Mouse (Mus musculus): ENCODE results near the gene Prpsap2. TPM values are rescaled to one million over a fixed set of nuclear protein-coding genes. Genes with fewer than 3 reads are reported as not detected.
A peak's percentile ranks its signal among the peaks of the same experiment; 100 is the strongest.

The Prpsap2 gene
- polyA plus RNA-seq, 1 experiment from 2014 or later: 17.0 TPM

GRCm38 (mm10) chr11:61715130-61715529 lies 46.8 kb downstream of the Prpsap2 start:
- ATAC-seq (ENCODE audit: extremely low read depth, insufficient number of reproducible peaks, low FRiP score, low TSS enrichment): no peak
- WGBS: 51% methylated on average over 6 of the region's 6 CpGs
- Histone ChIP-seq H3K4me3 (no peak overlapping the region), H3K9me3 (no peaks in the 10 kb centered on the region), H3K9ac (no peak overlapping the region), H3K27ac (replicated peaks) (no peak overlapping the region), H3K4me2 (no peak overlapping the region), H3K27me3 (replicated peaks) (no peaks in the 10 kb centered on the region), H3K36me3 (no peaks in the 10 kb centered on the region), H3K4me1 (peaks cover 4% of the 10 kb centered on the region; the same call in 1 of the 2 replicates)

- Histone ChIP-seq H3K9ac (0 out of 2 replicates have a peak overlapping the region, but pooled peaks have one; percentile 14), H3K27me3 (replicated peaks) (no peaks in the 10 kb centered on the region), H3K4me2 (no peak overlapping the region), H3K36me3 (no peaks in the 10 kb centered on the region), H3K27ac (replicated peaks) (no peak overlapping the region), H3K9me3 (no peaks in the 10 kb centered on the region), H3K4me3 (no peak overlapping the region), H3K4me1 (peaks cover 4% of the 10 kb centered on the region; the same call in 1 of the 2 replicates)
- no peak; the same call in 1 of the 2 replicates for ATAC-seq (ENCODE audit: extremely low read depth, insufficient number of reproducible peaks, low FRiP score, low TSS enrichment)
- 33% methylated on average over 11 of the region's 11 CpGs for WGBS
These were observed 47.4 kb downstream of the Prpsap2 start for GRCm38 (mm10) chr11:61714346-61715117.

DNA sequence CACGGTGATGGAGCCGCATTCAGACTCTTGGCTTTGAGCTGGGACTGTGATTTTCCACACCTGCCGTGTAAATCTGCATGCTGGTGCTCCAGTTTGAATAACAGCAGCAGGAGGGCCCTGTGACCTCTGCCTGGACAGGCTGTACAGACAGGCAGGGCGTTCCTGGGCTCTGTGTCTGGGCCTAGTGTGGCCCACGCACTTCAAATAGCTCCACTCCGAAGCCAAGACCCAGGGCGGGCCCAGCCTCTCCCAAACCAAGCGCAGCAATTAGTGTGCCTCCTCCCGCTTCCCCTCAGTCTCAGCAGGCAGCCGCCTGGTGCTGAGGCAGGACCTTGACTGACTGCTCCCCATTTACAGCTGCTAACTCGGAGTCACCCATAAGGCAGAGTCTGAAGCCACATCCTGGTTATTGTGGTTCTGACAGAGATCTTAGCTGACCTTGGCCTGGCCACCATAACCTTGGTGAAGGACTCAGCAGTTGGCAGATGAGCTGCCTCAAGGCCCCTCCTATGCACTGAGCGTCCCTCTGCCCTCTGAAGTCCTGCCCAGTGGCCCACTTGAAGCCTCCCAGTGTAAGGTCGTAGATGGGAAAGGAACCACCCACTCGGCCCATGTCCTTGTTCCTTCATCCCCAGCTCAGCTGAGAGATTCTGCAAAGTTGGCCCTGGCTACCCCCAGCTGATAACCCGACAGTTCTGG lies 48.6 kb downstream of the Prpsap2 start:
- Histone ChIP-seq H3K27me3 (replicated peaks) (no peaks in the 10 kb centered on the region), H3K9me3 (no peaks in the 10 kb centered on the region), H3K9ac (no peak overlapping the region), H3K27ac (replicated peaks) (no peak overlapping the region), H3K4me3 (no peak overlapping the region), H3K36me3 (no peaks in the 10 kb centered on the region), H3K4me1 (peaks cover 4% of the 10 kb centered on the region; the same call in 1 of the 2 replicates), H3K4me2 (no peak overlapping the region)
- ATAC-seq (ENCODE audit: extremely low read depth, insufficient number of reproducible peaks, low FRiP score, low TSS enrichment): no peak
- 60% methylated on average over 15 of the region's 15 CpGs for WGBS

DNA sequence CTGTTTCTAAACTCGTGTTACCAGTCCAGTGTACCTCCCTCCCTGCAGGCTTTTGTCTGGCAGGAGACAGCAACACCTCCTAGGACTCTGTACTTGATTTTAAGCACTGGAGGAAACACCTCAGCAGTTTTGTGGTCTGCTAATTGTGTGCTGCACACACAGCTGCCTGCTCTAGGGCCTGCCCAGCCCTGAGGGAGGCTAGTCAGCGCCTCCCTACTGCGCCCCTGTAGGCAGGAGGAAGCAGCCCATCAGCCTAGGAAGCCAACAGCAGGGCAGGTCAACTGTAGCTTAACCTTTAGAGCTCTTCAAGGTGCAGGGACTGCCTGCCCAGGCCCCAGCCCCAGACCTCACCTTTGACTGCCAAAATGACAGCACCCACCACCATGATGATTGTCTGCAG lies 53.0 kb downstream of the Prpsap2 start:
- no peaks in the 10 kb centered on the region for H3K27me3 ChIP-seq (replicated peaks)
- H3K9ac ChIP-seq: no peak overlapping the region
- no peak for ATAC-seq (ENCODE audit: extremely low read depth, insufficient number of reproducible peaks, low FRiP score, low TSS enrichment)
- H3K27ac ChIP-seq (replicated peaks): no peak overlapping the region
- no peaks in the 10 kb centered on the region for H3K36me3 ChIP-seq
- 59% methylated on average over 3 of the region's 3 CpGs for WGBS
- no peaks in the 10 kb centered on the region for H3K9me3 ChIP-seq
- H3K4me2 ChIP-seq: no peak overlapping the region
- H3K4me1 ChIP-seq: no peaks in the 10 kb centered on the region
- no peak overlapping the region for H3K4me3 ChIP-seq

DNA sequence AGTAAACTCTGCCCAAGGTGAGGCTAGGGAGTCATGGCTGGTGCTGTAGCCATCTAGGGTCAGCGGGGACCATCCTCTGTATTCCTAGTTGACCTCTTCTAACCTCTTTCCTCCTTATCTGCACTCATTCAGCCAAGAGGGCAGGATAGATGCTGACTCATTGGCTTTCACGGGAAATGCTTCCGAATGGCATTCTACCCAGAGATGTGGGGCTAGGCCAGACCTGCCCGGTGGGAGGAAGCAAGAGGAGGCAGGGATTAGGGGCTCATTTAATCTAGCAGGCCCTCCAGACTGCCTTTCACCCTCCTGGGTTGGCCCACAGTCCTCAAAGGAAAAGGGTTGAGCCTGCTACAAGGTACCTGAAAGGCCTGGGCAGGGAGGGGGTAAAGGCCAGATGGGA lies 55.7 kb downstream of the Prpsap2 start:
- H3K27me3 ChIP-seq (replicated peaks): no peaks in the 10 kb centered on the region
- no peak overlapping the region for H3K4me3 ChIP-seq
- H3K36me3 ChIP-seq: no peaks in the 10 kb centered on the region
- no peaks in the 10 kb centered on the region for H3K4me1 ChIP-seq
- H3K27ac ChIP-seq (replicated peaks): no peak overlapping the region
- ATAC-seq (ENCODE audit: extremely low read depth, insufficient number of reproducible peaks, low FRiP score, low TSS enrichment): no peak
- WGBS: 19% methylated on average over 4 of the region's 4 CpGs
- no peak overlapping the region for H3K4me2 ChIP-seq
- H3K9me3 ChIP-seq: no peaks in the 10 kb centered on the region
- H3K9ac ChIP-seq: no peak overlapping the region

GRCm38 (mm10) chr11:61705581-61705980 lies 56.3 kb downstream of the Prpsap2 start:
- 87% methylated on average over 2 of the region's 2 CpGs for WGBS
- no peak overlapping the region for H3K9ac ChIP-seq
- no peak overlapping the region for H3K4me2 ChIP-seq
- no peaks in the 10 kb centered on the region for H3K4me1 ChIP-seq
- no peak overlapping the region for H3K4me3 ChIP-seq
- no peak overlapping the region for H3K27ac ChIP-seq (replicated peaks)
- H3K27me3 ChIP-seq (replicated peaks): no peaks in the 10 kb centered on the region
- no peak for ATAC-seq (ENCODE audit: extremely low read depth, insufficient number of reproducible peaks, low FRiP score, low TSS enrichment)
- no peaks in the 10 kb centered on the region for H3K9me3 ChIP-seq
- no peaks in the 10 kb centered on the region for H3K36me3 ChIP-seq

- Histone ChIP-seq H3K9me3 (no peaks in the 10 kb centered on the region), H3K9ac (no peak overlapping the region), H3K4me1 (no peaks in the 10 kb centered on the region), H3K36me3 (no peaks in the 10 kb centered on the region), H3K27me3 (replicated peaks) (no peaks in the 10 kb centered on the region), H3K4me2 (no peak overlapping the region), H3K27ac (replicated peaks) (no peak overlapping the region), H3K4me3 (no peak overlapping the region)
- ATAC-seq (ENCODE audit: extremely low read depth, insufficient number of reproducible peaks, low FRiP score, low TSS enrichment): no peak
- 91% methylated on average over 5 of the region's 5 CpGs for WGBS
These were observed 59.4 kb downstream of the Prpsap2 start for GRCm38 (mm10) chr11:61702494-61702893.

DNA sequence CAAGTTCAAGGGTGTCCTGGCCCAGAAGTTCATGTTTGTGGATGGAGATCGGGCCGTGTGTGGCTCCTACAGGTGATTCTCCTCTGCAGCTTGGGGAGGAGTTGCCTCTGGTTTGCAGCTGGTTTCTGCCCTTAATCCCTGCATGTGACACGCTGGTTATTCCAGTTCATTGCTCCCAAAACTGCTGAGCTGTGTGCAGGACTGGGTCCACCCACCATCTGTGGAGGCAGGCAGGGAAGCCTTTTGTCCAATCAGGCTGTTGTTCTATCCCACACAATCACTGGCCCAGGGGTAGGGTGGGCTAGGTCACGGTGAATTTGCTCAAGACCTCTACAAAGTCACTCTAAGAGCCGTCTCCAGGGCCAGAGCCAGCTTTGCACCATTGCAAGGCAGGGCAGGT lies 60.2 kb downstream of the Prpsap2 start:
- Histone ChIP-seq H3K4me3 (no peak overlapping the region), H3K4me2 (no peak overlapping the region), H3K9ac (no peak overlapping the region), H3K9me3 (no peaks in the 10 kb centered on the region), H3K27ac (replicated peaks) (no peak overlapping the region), H3K4me1 (no peaks in the 10 kb centered on the region), H3K36me3 (no peaks in the 10 kb centered on the region), H3K27me3 (replicated peaks) (no peaks in the 10 kb centered on the region)
- WGBS: 84% methylated on average over 5 of the region's 5 CpGs
- no peak for ATAC-seq (ENCODE audit: extremely low read depth, insufficient number of reproducible peaks, low FRiP score, low TSS enrichment)

- Histone ChIP-seq H3K36me3 (no peaks in the 10 kb centered on the region), H3K9me3 (no peaks in the 10 kb centered on the region), H3K4me1 (no peaks in the 10 kb centered on the region), H3K4me3 (no peak overlapping the region), H3K27me3 (replicated peaks) (no peaks in the 10 kb centered on the region), H3K4me2 (no peak overlapping the region), H3K9ac (0 out of 2 replicates have a peak overlapping the region, but pooled peaks have one; percentile 2), H3K27ac (replicated peaks) (no peak overlapping the region)
- ATAC-seq (ENCODE audit: extremely low read depth, insufficient number of reproducible peaks, low FRiP score, low TSS enrichment): no peak
- WGBS: 60% methylated on average over 4 of the region's 4 CpGs
These were observed 62.0 kb downstream of the Prpsap2 start for GRCm38 (mm10) chr11:61699933-61700332.

DNA sequence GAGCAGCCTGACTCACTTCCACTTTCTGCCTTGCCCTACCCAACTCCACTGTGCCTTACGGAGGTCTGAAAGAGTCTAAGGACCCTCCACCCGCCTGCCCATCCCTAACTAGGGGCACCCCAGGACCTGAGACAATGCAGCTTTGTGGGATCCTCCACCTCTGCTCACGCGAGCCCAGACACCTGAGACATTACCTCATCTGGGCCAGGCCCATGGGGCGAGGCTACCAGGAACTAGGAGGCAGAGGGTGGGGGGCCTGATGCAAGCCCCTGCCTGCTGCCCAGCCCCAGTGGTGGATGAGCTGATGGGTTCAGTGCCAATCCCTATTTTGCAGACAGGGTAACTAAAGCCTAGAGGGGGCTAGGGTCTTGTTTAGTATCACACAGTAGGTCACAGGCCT lies 62.4 kb downstream of the Prpsap2 start:
- H3K9ac ChIP-seq: no peak overlapping the region
- H3K9me3 ChIP-seq: no peaks in the 10 kb centered on the region
- H3K4me2 ChIP-seq: no peak overlapping the region
- H3K4me1 ChIP-seq: no peaks in the 10 kb centered on the region
- 80% methylated on average over 5 of the region's 5 CpGs for WGBS
- ATAC-seq (ENCODE audit: extremely low read depth, insufficient number of reproducible peaks, low FRiP score, low TSS enrichment): no peak
- H3K4me3 ChIP-seq: no peak overlapping the region
- no peak overlapping the region for H3K27ac ChIP-seq (replicated peaks)
- H3K27me3 ChIP-seq (replicated peaks): no peaks in the 10 kb centered on the region
- no peaks in the 10 kb centered on the region for H3K36me3 ChIP-seq

GRCm38 (mm10) chr11:61698852-61699251 lies 63.0 kb downstream of the Prpsap2 start:
- Histone ChIP-seq H3K27ac (replicated peaks) (no peak overlapping the region), H3K4me3 (no peak overlapping the region), H3K9me3 (no peaks in the 10 kb centered on the region), H3K4me2 (no peak overlapping the region), H3K36me3 (no peaks in the 10 kb centered on the region), H3K4me1 (no peaks in the 10 kb centered on the region), H3K27me3 (replicated peaks) (no peaks in the 10 kb centered on the region), H3K9ac (no peak overlapping the region)
- no peak for ATAC-seq (ENCODE audit: extremely low read depth, insufficient number of reproducible peaks, low FRiP score, low TSS enrichment)

DNA sequence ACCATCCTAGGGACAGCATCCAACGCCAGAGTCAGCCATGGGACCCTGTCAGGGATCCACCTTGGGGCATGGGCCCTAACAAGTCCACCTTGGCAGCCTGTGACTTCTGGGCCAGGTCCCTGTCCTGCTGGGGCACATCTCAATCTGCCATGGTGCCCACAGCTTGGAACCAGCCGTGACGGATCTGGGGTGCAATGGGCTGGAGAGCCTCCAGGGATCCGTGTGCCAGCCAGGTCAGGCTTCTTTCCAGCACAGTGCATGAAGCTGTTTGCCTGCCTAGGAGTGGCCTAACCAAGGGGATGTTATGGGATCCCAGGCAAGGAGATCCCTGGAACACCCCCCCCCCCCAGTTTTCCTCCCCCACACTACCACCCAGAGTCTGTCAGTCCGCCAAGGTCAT lies 68.9 kb downstream of the Prpsap2 start:
- Histone ChIP-seq H3K27me3 (replicated peaks) (no peaks in the 10 kb centered on the region), H3K36me3 (no peaks in the 10 kb centered on the region), H3K27ac (replicated peaks) (no peak overlapping the region), H3K4me3 (no peak overlapping the region), H3K4me2 (no peak overlapping the region), H3K9me3 (no peaks in the 10 kb centered on the region), H3K9ac (no peak overlapping the region), H3K4me1 (peaks cover 19% of the 10 kb centered on the region)
- no peak for ATAC-seq (ENCODE audit: extremely low read depth, insufficient number of reproducible peaks, low FRiP score, low TSS enrichment)
- 73% methylated on average over 5 of the region's 5 CpGs for WGBS

Measured in heart, embryonic 13.5 days (tissue).